Mouse (Mus musculus): ENCODE results near the gene Abhd17a.

GRCm38 (mm10) chr10:80574896-80575295, 15.2 kb downstream of the Abhd17a start:
- TF ChIP-seq CTCF (IDR thresholded peaks at IDR 0.05; ENCODE audit: low read depth): no peak
- TF ChIP-seq EP300 (IDR thresholded peaks at IDR 0.05; ENCODE audit: low read depth): no peak
